Mouse (Mus musculus) kidney, adult 2 months (tissue): ENCODE measurements around the gene Specc1. TPM values are rescaled to one million over a fixed set of nuclear protein-coding genes. Genes with fewer than 3 reads are reported as not detected.
A peak's percentile ranks its signal among the peaks of the same experiment; 100 is the strongest.

ENCODE experiments used
- DNase-seq: peaks from one replicate; pipeline ENCODE4 v3.0.0; 2021
- H3K27ac ChIP-seq: fragments of 200-500 bp; 2 replicates; pipeline ENCODE4 v1.5.1; 2012; ENCODE audit warnings: low read depth, low read length, control low read depth, inconsistent platforms; ENCODE audit not compliant: insufficient read depth
- H3K27me3 ChIP-seq: fragments of 200-500 bp; replicated peaks from 2 replicates; pipeline ENCODE4 v1.6.1; 2012; ENCODE audit warnings: mild to moderate bottlenecking, moderate library complexity, low read length, inconsistent platforms; ENCODE audit not compliant: control insufficient read depth, insufficient read depth
- H3K36me3 ChIP-seq: fragments of 200-500 bp; 2 replicates; pipeline ENCODE4 v1.6.1; 2012; ENCODE audit warnings: mild to moderate bottlenecking, moderate library complexity, low read length, inconsistent platforms; ENCODE audit not compliant: control insufficient read depth, insufficient read depth
- H3K4me1 ChIP-seq: fragments of 200-500 bp; 2 replicates; pipeline ENCODE4 v1.6.1; 2011; ENCODE audit warnings: low read length; ENCODE audit not compliant: control insufficient read depth, insufficient read depth
- H3K4me3 ChIP-seq: fragments of 200-500 bp; 2 replicates; pipeline ENCODE4 v1.5.1; 2011; ENCODE audit warnings: mild to moderate bottlenecking, low read depth, low read length, control low read depth; ENCODE audit not compliant: insufficient read depth
- CTCF ChIP-seq: fragments of 200-500 bp; conservative IDR thresholded peaks from 2 replicates; pipeline ENCODE4 v1.5.1; 2011; ENCODE audit warnings: low read depth, mild to moderate bottlenecking, control low read depth, low read length, moderate library complexity, mixed read lengths; ENCODE audit not compliant: insufficient read depth, insufficient read length
- POLR2A ChIP-seq: fragments of 200-500 bp; IDR thresholded peaks from one replicate; pipeline ENCODE4 v1.6.1; 2011; ENCODE audit warnings: low read depth, low read length, control low read depth
- WGBS: fragments of 180-500 bp; shearing (Covaris S2); methylation state at CpG from one replicate; pipeline ENCODE4 v1.1.7; 2018; 5-methylcytosine and 5-hydroxymethylcytosine counted together
- polyA plus RNA-seq: library from polyadenylated mRNA; depleted of rRNA; stranded (reverse); fragments of >200 nt; gene quantifications from 2 replicates; pipeline ENCODE4 v1.2.3, GENCODE M21; 2012

The Specc1 gene
- polyA plus RNA-seq, 1 experiment = 9.2 TPM

DNA sequence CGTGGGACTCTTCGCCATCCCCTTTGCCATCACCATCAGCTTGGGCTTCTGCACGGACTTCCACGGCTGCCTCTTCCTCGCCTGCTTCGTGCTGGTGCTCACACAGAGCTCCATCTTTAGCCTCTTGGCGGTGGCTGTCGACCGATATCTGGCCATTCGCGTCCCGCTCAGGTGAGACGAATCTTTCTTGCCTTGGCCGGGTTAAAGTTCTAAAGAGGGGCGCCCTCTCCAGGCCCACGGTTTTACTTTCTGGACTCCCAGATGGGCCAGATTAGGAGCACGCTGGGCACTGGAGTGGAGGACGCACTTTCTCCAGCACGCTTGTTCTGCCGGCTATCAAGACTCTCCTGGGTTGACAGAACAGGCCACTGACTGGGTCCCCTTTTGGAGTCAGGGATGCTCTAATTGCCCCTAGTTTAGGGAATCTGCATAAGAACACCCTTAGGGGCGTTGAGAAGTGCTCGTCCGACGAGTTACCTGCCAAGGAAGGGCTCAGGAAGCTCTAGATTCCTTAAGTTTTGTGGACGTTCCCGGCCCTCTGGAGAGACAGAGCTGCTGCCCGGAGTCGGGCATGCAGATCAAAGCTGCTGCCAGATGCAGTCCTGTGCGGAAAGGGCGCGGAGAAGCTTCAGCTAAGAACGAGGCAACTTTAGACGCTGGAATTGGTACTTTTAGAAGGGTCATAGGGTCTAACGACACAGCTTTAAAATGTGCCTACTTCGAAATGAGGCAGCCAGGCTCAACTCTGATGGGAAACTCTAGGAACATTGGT is 292.9 kb downstream of the Specc1 start:
- no peaks in the 10 kb centered on the region for H3K27me3 ChIP-seq
- peak; percentile 79 for DNase-seq
- no peak for TF ChIP-seq POLR2A
- TF ChIP-seq CTCF = peak; percentile 36; the same call in 1 of the 2 replicates
- peak overlapping the region; percentile 70 for H3K4me3 ChIP-seq
- WGBS = 5% methylated on average over 35 of the region's 35 CpGs
- H3K4me1 ChIP-seq = no peaks in the 10 kb centered on the region; the same call in 1 of the 2 replicates
- H3K27ac ChIP-seq = no peak overlapping the region
- no peaks in the 10 kb centered on the region for H3K36me3 ChIP-seq

GRCm38 (mm10) chr11:62251047-62251446 is 294.5 kb downstream of the Specc1 start:
- no peak overlapping the region for H3K4me3 ChIP-seq
- peak; percentile 45 for DNase-seq
- H3K36me3 ChIP-seq = no peaks in the 10 kb centered on the region
- no peak overlapping the region for H3K27ac ChIP-seq
- 64% methylated on average over 11 of the region's 11 CpGs for WGBS
- TF ChIP-seq POLR2A (no peak), CTCF (no peak)
- H3K27me3 ChIP-seq = no peaks in the 10 kb centered on the region
- no peaks in the 10 kb centered on the region; the same call in 1 of the 2 replicates for H3K4me1 ChIP-seq

DNA sequence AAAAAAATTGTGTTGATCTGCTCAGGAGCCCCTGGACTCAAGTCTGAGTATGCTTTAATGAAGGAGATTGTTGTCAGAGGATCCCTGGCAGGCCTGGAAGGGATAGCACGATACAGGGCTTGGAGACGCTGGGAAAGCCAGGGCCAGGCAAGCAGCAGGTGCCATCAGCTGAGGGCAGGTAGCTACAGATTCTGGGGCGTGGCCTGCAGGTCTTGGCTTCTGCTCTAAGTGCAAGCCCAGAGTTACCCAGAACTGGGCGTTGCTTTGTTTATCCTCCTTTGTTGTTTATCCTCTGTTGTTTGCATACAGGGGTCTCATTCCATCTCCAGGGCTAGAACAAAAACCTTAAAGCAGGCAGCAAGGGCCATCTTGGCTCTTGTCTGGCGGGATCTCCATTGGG is 296.8 kb downstream of the Specc1 start:
- no peaks in the 10 kb centered on the region for H3K4me1 ChIP-seq
- no peaks in the 10 kb centered on the region for H3K36me3 ChIP-seq
- 91% methylated on average over 5 of the region's 5 CpGs for WGBS
- DNase-seq = no peak
- no peak overlapping the region for H3K27ac ChIP-seq
- H3K27me3 ChIP-seq = no peaks in the 10 kb centered on the region
- H3K4me3 ChIP-seq = no peak overlapping the region
- TF ChIP-seq POLR2A = no peak
- no peak for TF ChIP-seq CTCF

GRCm38 (mm10) chr11:62259214-62259613 is 302.7 kb downstream of the Specc1 start:
- 42% methylated on average over 5 of the region's 5 CpGs for WGBS
- no peak overlapping the region for H3K27ac ChIP-seq
- TF ChIP-seq CTCF (no peak), POLR2A (no peak)
- H3K27me3 ChIP-seq = no peaks in the 10 kb centered on the region
- H3K36me3 ChIP-seq = no peaks in the 10 kb centered on the region
- no peaks in the 10 kb centered on the region for H3K4me1 ChIP-seq
- no peak overlapping the region for H3K4me3 ChIP-seq
- no peak for DNase-seq

GRCm38 (mm10) chr11:62263599-62263998 is 307.0 kb downstream of the Specc1 start:
- Histone ChIP-seq H3K4me1 (no peaks in the 10 kb centered on the region), H3K36me3 (no peaks in the 10 kb centered on the region), H3K27ac (no peak overlapping the region), H3K4me3 (no peak overlapping the region), H3K27me3 (no peaks in the 10 kb centered on the region)
- DNase-seq = no peak
- WGBS = 73% methylated on average over 7 of the region's 7 CpGs
- TF ChIP-seq CTCF (no peak), POLR2A (no peak)

- H3K36me3 ChIP-seq = no peaks in the 10 kb centered on the region
- WGBS = 76% methylated on average over 7 of the region's 7 CpGs
- TF ChIP-seq POLR2A (no peak), CTCF (no peak)
- H3K27ac ChIP-seq = no peak overlapping the region
- no peak for DNase-seq
- H3K4me1 ChIP-seq = no peaks in the 10 kb centered on the region
- no peak overlapping the region for H3K4me3 ChIP-seq
- H3K27me3 ChIP-seq = no peaks in the 10 kb centered on the region
Observed at GRCm38 (mm10) chr11:62264018-62264417, 307.5 kb downstream of the Specc1 start.

DNA sequence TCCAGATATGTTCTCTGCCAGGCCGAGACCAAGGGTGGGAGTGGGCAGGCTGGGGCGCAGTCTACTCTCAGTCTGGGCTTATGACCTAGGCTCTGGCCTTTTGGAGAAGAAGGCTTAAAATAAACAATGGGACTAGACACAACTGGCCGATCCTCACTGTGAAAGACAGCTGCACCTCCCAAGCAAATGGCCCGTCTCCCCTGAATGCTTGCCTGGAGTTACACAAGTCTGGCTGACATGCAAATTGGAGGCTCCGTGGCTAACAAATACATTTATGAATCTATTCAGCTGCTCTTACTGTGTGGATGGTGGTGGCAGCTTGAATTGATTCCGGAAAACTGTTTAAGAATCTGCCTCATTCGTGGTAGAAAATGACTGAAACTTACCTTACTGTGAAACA is 309.1 kb downstream of the Specc1 start:
- TF ChIP-seq POLR2A (no peak), CTCF (no peak)
- DNase-seq = no peak
- no peaks in the 10 kb centered on the region for H3K36me3 ChIP-seq
- H3K27ac ChIP-seq = no peak overlapping the region
- H3K4me1 ChIP-seq = no peaks in the 10 kb centered on the region
- H3K4me3 ChIP-seq = no peak overlapping the region
- no peaks in the 10 kb centered on the region for H3K27me3 ChIP-seq
- WGBS = 85% methylated on average over 7 of the region's 7 CpGs
